Mouse (Mus musculus): ENCODE results near the gene Gosr1.
"Not testable (repeated sequence)": the region's sequence is repeated elsewhere in the genome, so short reads cannot be mapped to it uniquely, and the experiment has no call there.

DNA sequence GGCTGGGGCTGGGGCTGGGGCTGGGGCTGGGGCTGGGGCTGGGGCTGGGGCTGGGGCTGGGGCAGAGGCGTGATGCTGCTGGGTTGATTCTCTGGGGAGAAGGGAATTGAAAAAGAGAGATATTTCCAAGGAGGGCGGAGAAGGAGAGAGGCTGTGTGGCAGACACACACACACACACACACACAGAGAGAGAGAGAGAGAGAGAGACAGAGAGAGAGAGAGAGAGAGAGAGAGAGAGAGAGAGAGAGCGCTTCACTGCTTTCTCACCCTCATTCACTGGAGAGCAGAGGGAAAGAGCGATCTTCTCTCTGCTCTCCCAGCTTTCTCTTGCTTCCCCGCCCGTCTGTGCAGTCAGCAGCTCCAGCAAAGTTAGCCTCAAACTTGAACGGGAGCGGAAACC is 83.9 kb downstream of the Gosr1 start, which contains the start of gene Trarg1:
- TF ChIP-seq CTCF (IDR thresholded peaks at IDR 0.05; ENCODE audit: borderline replicate concordance, control insufficient read depth, extremely low read depth, insufficient read depth, low read length, poor library complexity); POLR2A (IDR thresholded peaks at IDR 0.05; ENCODE audit: control insufficient read depth, extremely low read depth, insufficient read depth, low read length, poor library complexity): not testable (repeated sequence)

Data from thymus, adult 2 months (tissue).